Mouse (Mus musculus): Measurements from ENCODE around the gene Mfge8. TPM values are rescaled to one million over a fixed set of nuclear protein-coding genes. Genes with fewer than 3 reads are reported as not detected.

The Mfge8 gene
- total RNA-seq, 1 experiment from 2014 or later = 30.7 TPM

- no peak for ATAC-seq (replicated peaks in 1 of 2; ENCODE audit: insufficient read depth in 1 of 2, low FRiP score in 2 of 2, low TSS enrichment in 1 of 2, low read depth in 1 of 2, poor library complexity in 2 of 2, severe bottlenecking in 2 of 2)
Measured at GRCm38 (mm10) chr7:79139328-79139824, 9.5 kb downstream of the Mfge8 start.

- no peak for ATAC-seq (replicated peaks in 1 of 2; ENCODE audit: insufficient read depth in 1 of 2, low FRiP score in 2 of 2, low TSS enrichment in 1 of 2, low read depth in 1 of 2, poor library complexity in 2 of 2, severe bottlenecking in 2 of 2)
Measured at GRCm38 (mm10) chr7:79133391-79133790, 15.5 kb downstream of the Mfge8 start.

GRCm38 (mm10) chr7:79130843-79131444, 17.9 kb downstream of the Mfge8 start, which contains the start of gene Hapln3:
TSS of gene Hapln3 (minus strand) at chr7:79131018.
- ATAC-seq (replicated peaks in 1 of 2; ENCODE audit: insufficient read depth in 1 of 2, low FRiP score in 2 of 2, low TSS enrichment in 1 of 2, low read depth in 1 of 2, poor library complexity in 2 of 2, severe bottlenecking in 2 of 2) = peak in 1 of 2 experiments; percentile 23; a peak in 1 of 4 replicates

GRCm38 (mm10) chr7:79130385-79130784, 18.5 kb downstream of the Mfge8 start:
- peak; percentile 18 to 40; a peak in 2 of 4 replicates for ATAC-seq (replicated peaks in 1 of 2; ENCODE audit: insufficient read depth in 1 of 2, low FRiP score in 2 of 2, low TSS enrichment in 1 of 2, low read depth in 1 of 2, poor library complexity in 2 of 2, severe bottlenecking in 2 of 2)

GRCm38 (mm10) chr7:79129883-79130282, 19.0 kb downstream of the Mfge8 start:
- ATAC-seq (replicated peaks in 1 of 2; ENCODE audit: insufficient read depth in 1 of 2, low FRiP score in 2 of 2, low TSS enrichment in 1 of 2, low read depth in 1 of 2, poor library complexity in 2 of 2, severe bottlenecking in 2 of 2) = no peak

GRCm38 (mm10) chr7:79123465-79123864, 25.4 kb downstream of the Mfge8 start:
- no peak for ATAC-seq (replicated peaks in 1 of 2; ENCODE audit: insufficient read depth in 1 of 2, low FRiP score in 2 of 2, low TSS enrichment in 1 of 2, low read depth in 1 of 2, poor library complexity in 2 of 2, severe bottlenecking in 2 of 2)

- ATAC-seq (replicated peaks in 1 of 2; ENCODE audit: insufficient read depth in 1 of 2, low FRiP score in 2 of 2, low TSS enrichment in 1 of 2, low read depth in 1 of 2, poor library complexity in 2 of 2, severe bottlenecking in 2 of 2) = no peak
Measured at GRCm38 (mm10) chr7:79113848-79114247, 35.0 kb downstream of the Mfge8 start.

- no peak for ATAC-seq (replicated peaks in 1 of 2; ENCODE audit: insufficient read depth in 1 of 2, low FRiP score in 2 of 2, low TSS enrichment in 1 of 2, low read depth in 1 of 2, poor library complexity in 2 of 2, severe bottlenecking in 2 of 2)
Measured at GRCm38 (mm10) chr7:79096492-79096891, 52.4 kb downstream of the Mfge8 start.

- ATAC-seq (replicated peaks in 1 of 2; ENCODE audit: insufficient read depth in 1 of 2, low FRiP score in 2 of 2, low TSS enrichment in 1 of 2, low read depth in 1 of 2, poor library complexity in 2 of 2, severe bottlenecking in 2 of 2) = no peak
Measured at GRCm38 (mm10) chr7:79089111-79089510, 59.7 kb downstream of the Mfge8 start.

Other genes starting within 250 kb of the Mfge8 start
- 10.6 and 28.4 TPM in 2 replicates for gene Isg20, start 235.6 kb downstream of the Mfge8 start, total RNA-seq (2017)
- gene Acan, start 95.6 kb downstream of the Mfge8 start, total RNA-seq (2017) = not detected in 2 replicates
- not detected in 2 replicates for gene Hapln3, start 18.0 kb downstream of the Mfge8 start, total RNA-seq (2017)
- gene Abhd2, start 124.1 kb upstream of the Mfge8 start, total RNA-seq (2017) = 39.1 and 45.4 TPM in 2 replicates
- gene Rlbp1, start 238.0 kb upstream of the Mfge8 start, total RNA-seq (2017) = not detected in 2 replicates
- 30.8 and 37.4 TPM in 2 replicates for gene Fanci, start 242.9 kb upstream of the Mfge8 start, total RNA-seq (2017)

Measured in hematopoietic stem cell, adult 5-6 weeks (primary cell).